Mouse (Mus musculus): ENCODE measurements around the gene Smoc1.

DNA sequence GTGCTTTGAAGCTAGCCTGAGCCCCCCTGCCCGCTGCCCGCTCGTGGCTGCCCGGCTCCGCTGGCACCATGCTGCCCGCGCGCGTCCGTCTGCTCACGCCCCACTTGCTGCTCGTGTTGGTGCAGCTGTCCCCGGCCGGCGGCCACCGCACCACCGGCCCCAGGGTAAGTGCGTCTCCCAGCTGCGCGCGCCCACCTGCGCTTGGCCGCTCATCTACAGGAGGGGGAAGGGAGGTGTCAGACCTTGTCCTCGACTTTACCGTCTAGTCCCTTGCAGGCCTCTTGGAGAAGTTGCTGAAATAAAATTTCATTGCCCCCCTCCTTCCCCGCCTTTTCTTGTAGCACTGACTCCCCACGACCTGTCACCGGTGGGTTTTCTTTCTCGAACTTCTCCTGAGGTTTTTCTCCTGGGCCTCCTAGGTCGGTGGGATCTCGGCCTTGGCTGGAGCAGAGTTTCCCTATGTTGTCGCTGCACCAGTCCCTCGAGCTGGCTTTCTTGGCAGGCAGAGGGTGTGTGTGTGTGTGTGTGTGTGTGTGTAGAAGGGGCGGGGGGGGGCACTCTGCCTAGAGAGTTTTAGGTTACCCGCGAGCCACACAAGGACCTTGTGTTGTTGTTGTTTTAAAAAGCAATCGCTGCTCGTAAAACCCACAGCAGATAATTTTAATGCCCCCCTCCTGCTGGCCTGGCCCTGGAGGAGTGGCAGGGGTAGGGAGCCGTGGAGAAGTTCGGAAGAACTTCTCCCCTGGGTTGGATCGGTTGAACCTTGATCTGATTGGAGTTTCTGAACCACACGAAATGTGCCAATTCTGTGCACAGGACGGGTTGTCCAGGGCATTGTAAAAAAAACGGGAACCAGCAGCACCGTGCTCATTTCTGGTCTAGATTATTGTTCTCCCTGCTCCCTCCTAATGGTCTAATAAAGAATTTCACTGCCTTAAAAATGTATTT is 661 bp downstream of the Smoc1 start:
- TF ChIP-seq POLR2A (IDR thresholded peaks at IDR 0.05; ENCODE audit: control insufficient read depth, extremely low read depth, insufficient read depth, low read length, poor library complexity) (no peak), CTCF (IDR thresholded peaks at IDR 0.05; ENCODE audit: borderline replicate concordance, control insufficient read depth, extremely low read depth, insufficient read depth, low read length, poor library complexity) (no peak)

Measured in thymus, adult 2 months (tissue).